Mouse (Mus musculus) liver, embryonic 14.5 days (tissue): ENCODE data around the gene Recql.
A peak's percentile ranks its signal among the peaks of the same experiment; 100 is the strongest.

Experiments
- CTCF ChIP-seq: IDR thresholded peaks from 2 replicates; pipeline ENCODE4 v1.5.1; 2016; ENCODE audit warnings: antibody characterized with exemption, low read depth, control low read depth
- EP300 ChIP-seq: IDR thresholded peaks from 2 replicates; pipeline ENCODE4 v1.6.1; 2016; ENCODE audit warnings: antibody characterized with exemption, low read depth

GRCm38 (mm10) chr6:142387011-142387754, at the start of gene Recql, which contains the start of gene Golt1b:
- TF ChIP-seq CTCF (no peak), EP300 (peak; percentile 51; the same call in 1 of the 2 replicates)
